Mouse (Mus musculus): ENCODE measurements around the gene Nmb. TPM values are rescaled to one million over a fixed set of nuclear protein-coding genes. Genes with fewer than 3 reads are reported as not detected.
"Not testable (repeated sequence)": the region's sequence is repeated elsewhere in the genome, so short reads cannot be mapped to it uniquely, and the experiment has no call there.

Nmb gene
- 7.6 and 9.2 TPM in 2 replicates for polyA plus RNA-seq (2016; fragmentation: Nextera tagmentation; extraction: Ambion mirVana)

- no peak for ATAC-seq (ENCODE audit: insufficient number of reproducible peaks, insufficient read depth, low FRiP score, low TSS enrichment, low read depth)
- Histone ChIP-seq H3K9me3 (no peaks in the 10 kb centered on the region), H3K4me1 (replicated peaks) (peaks cover 16% of the 10 kb centered on the region), H3K4me2 (peak within 1 kb of the TSS; percentile 91), H3K9ac (replicated peaks) (peak within 1 kb of the TSS; percentile 67), H3K36me3 (peaks cover 41% of the 10 kb centered on the region), H3K27ac (peak within 1 kb of the TSS; percentile 20; the same call in 1 of the 2 replicates), H3K4me3 (replicated peaks) (peak within 1 kb of the TSS; percentile 49), H3K27me3 (no peaks in the 10 kb centered on the region)
- 4% methylated on average over 19 of the region's 19 CpGs for WGBS
These were observed at the start of gene Nmb for GRCm38 (mm10) chr7:80904921-80905515. Gene Nmb (minus strand): TSS chr7:80905076.

- WGBS, result 85% methylated on average over 2 of the region's 2 CpGs
- Histone ChIP-seq H3K27me3 (no peaks in the 10 kb centered on the region), H3K4me2 (no peak overlapping the region), H3K4me3 (replicated peaks) (no peak overlapping the region), H3K36me3 (no peaks in the 10 kb centered on the region), H3K4me1 (replicated peaks) (no peaks in the 10 kb centered on the region), H3K27ac (no peak overlapping the region), H3K9me3 (no peaks in the 10 kb centered on the region), H3K9ac (replicated peaks) (no peak overlapping the region)
- no peak for ATAC-seq (ENCODE audit: insufficient number of reproducible peaks, insufficient read depth, low FRiP score, low TSS enrichment, low read depth)
These were observed 49.4 kb upstream of the Nmb start for GRCm38 (mm10) chr7:80954251-80954650.

- Histone ChIP-seq H3K36me3 (no peaks in the 10 kb centered on the region), H3K4me1 (replicated peaks) (peaks cover 3% of the 10 kb centered on the region; the same call in 1 of the 2 replicates), H3K9ac (replicated peaks) (no peak overlapping the region), H3K4me3 (replicated peaks) (no peak overlapping the region), H3K27me3 (no peaks in the 10 kb centered on the region), H3K4me2 (no peak overlapping the region), H3K27ac (no peak overlapping the region), H3K9me3 (no peaks in the 10 kb centered on the region)
- no peak for ATAC-seq (ENCODE audit: insufficient number of reproducible peaks, insufficient read depth, low FRiP score, low TSS enrichment, low read depth)
- WGBS, result 66% methylated on average over 3 of the region's 3 CpGs
These were observed 47.3 kb upstream of the Nmb start for GRCm38 (mm10) chr7:80952140-80952539.

GRCm38 (mm10) chr7:80951461-80951860 is 46.6 kb upstream of the Nmb start:
- ATAC-seq (ENCODE audit: insufficient number of reproducible peaks, insufficient read depth, low FRiP score, low TSS enrichment, low read depth), result no peak
- H3K9ac ChIP-seq (replicated peaks), result no peak overlapping the region
- H3K36me3 ChIP-seq, result no peaks in the 10 kb centered on the region
- H3K4me1 ChIP-seq (replicated peaks), result peaks cover 7% of the 10 kb centered on the region
- WGBS, result 88% methylated on average over 4 of the region's 4 CpGs
- H3K4me3 ChIP-seq (replicated peaks), result no peak overlapping the region
- no peaks in the 10 kb centered on the region for H3K9me3 ChIP-seq
- no peaks in the 10 kb centered on the region for H3K27me3 ChIP-seq
- H3K4me2 ChIP-seq, result no peak overlapping the region
- no peak overlapping the region for H3K27ac ChIP-seq

GRCm38 (mm10) chr7:80947445-80948350 is 42.8 kb upstream of the Nmb start, which contains the start of gene Sec11a:
Gene Sec11a (minus strand): TSS chr7:80947780.
- Histone ChIP-seq H3K4me1 (replicated peaks) (peaks cover 21% of the 10 kb centered on the region), H3K27ac (peak within 1 kb of the TSS; percentile 97), H3K9ac (replicated peaks) (peak within 1 kb of the TSS; percentile 90), H3K4me2 (peak within 1 kb of the TSS; percentile 87), H3K9me3 (no peaks in the 10 kb centered on the region), H3K4me3 (replicated peaks) (peak within 1 kb of the TSS; percentile 89), H3K27me3 (no peaks in the 10 kb centered on the region), H3K36me3 (peaks cover 20% of the 10 kb centered on the region)
- 2% methylated on average over 38 of the region's 44 CpGs for WGBS
- peak; percentile 97 for ATAC-seq (ENCODE audit: insufficient number of reproducible peaks, insufficient read depth, low FRiP score, low TSS enrichment, low read depth)

- Histone ChIP-seq H3K27me3 (no peaks in the 10 kb centered on the region), H3K4me1 (replicated peaks) (no peaks in the 10 kb centered on the region), H3K27ac (no peak overlapping the region), H3K9me3 (no peaks in the 10 kb centered on the region), H3K4me2 (no peak overlapping the region), H3K36me3 (peaks cover 25% of the 10 kb centered on the region), H3K9ac (replicated peaks) (no peak overlapping the region), H3K4me3 (replicated peaks) (no peak overlapping the region)
- 93% methylated on average over 4 of the region's 4 CpGs for WGBS
- no peak for ATAC-seq (ENCODE audit: insufficient number of reproducible peaks, insufficient read depth, low FRiP score, low TSS enrichment, low read depth)
These were observed 34.9 kb upstream of the Nmb start for GRCm38 (mm10) chr7:80939808-80940207.

- not testable (repeated sequence) for H3K9ac ChIP-seq (replicated peaks); H3K4me1 ChIP-seq (replicated peaks); H3K27ac ChIP-seq
These were observed 32.4 kb upstream of the Nmb start for GRCm38 (mm10) chr7:80937304-80937666.

GRCm38 (mm10) chr7:80936617-80937303 is 31.9 kb upstream of the Nmb start:
- H3K4me2 ChIP-seq; H3K9me3 ChIP-seq; H3K27me3 ChIP-seq; H3K4me3 ChIP-seq (replicated peaks); H3K27ac ChIP-seq; H3K4me1 ChIP-seq (replicated peaks); H3K9ac ChIP-seq (replicated peaks); ATAC-seq (ENCODE audit: insufficient number of reproducible peaks, insufficient read depth, low FRiP score, low TSS enrichment, low read depth): not testable (repeated sequence)
- WGBS, result 81% methylated on average over 7 of the region's 7 CpGs
- peaks cover 40% of the 10 kb centered on the region for H3K36me3 ChIP-seq

More at GRCm38 (mm10) chr7:80937304-80937666, 32.4 kb upstream of the Nmb start:
- H3K27me3 ChIP-seq; H3K4me2 ChIP-seq; ATAC-seq (ENCODE audit: insufficient number of reproducible peaks, insufficient read depth, low FRiP score, low TSS enrichment, low read depth); H3K9me3 ChIP-seq; H3K4me3 ChIP-seq (replicated peaks): not testable (repeated sequence)
- H3K36me3 ChIP-seq, result peaks cover 36% of the 10 kb centered on the region

- 96% methylated on average over 1 of the region's 1 CpGs for whole genome bisulfite sequencing
- H3K9me3 ChIP-seq, result no peaks in the 10 kb centered on the region
- H3K27me3 ChIP-seq, result no peaks in the 10 kb centered on the region
- H3K4me2 ChIP-seq, result no peak overlapping the region
- no peak for ATAC-seq (ENCODE audit: insufficient number of reproducible peaks, insufficient read depth, low FRiP score, low TSS enrichment, low read depth)
- no peaks in the 10 kb centered on the region for H3K4me1 ChIP-seq (replicated peaks)
- no peak overlapping the region for H3K4me3 ChIP-seq (replicated peaks)
- no peak overlapping the region for H3K27ac ChIP-seq
- peaks cover 46% of the 10 kb centered on the region for H3K36me3 ChIP-seq
- H3K9ac ChIP-seq (replicated peaks), result no peak overlapping the region
These were observed 31.0 kb upstream of the Nmb start for GRCm38 (mm10) chr7:80935834-80936233.

- no peak overlapping the region for H3K27ac ChIP-seq
- no peaks in the 10 kb centered on the region for H3K27me3 ChIP-seq
- no peaks in the 10 kb centered on the region for H3K9me3 ChIP-seq
- no peak overlapping the region for H3K9ac ChIP-seq (replicated peaks)
- WGBS, result 83% methylated on average over 1 of the region's 1 CpGs
- H3K36me3 ChIP-seq, result peaks cover 50% of the 10 kb centered on the region
- no peak overlapping the region for H3K4me3 ChIP-seq (replicated peaks)
- H3K4me2 ChIP-seq, result no peak overlapping the region
- no peaks in the 10 kb centered on the region for H3K4me1 ChIP-seq (replicated peaks)
- ATAC-seq (ENCODE audit: insufficient number of reproducible peaks, insufficient read depth, low FRiP score, low TSS enrichment, low read depth), result no peak
These were observed 27.9 kb upstream of the Nmb start for GRCm38 (mm10) chr7:80932777-80933176.

- no peaks in the 10 kb centered on the region for H3K4me1 ChIP-seq (replicated peaks)
- no peak overlapping the region for H3K9ac ChIP-seq (replicated peaks)
- ATAC-seq (ENCODE audit: insufficient number of reproducible peaks, insufficient read depth, low FRiP score, low TSS enrichment, low read depth), result no peak
- no peaks in the 10 kb centered on the region for H3K9me3 ChIP-seq
- H3K4me3 ChIP-seq (replicated peaks), result no peak overlapping the region
- no peaks in the 10 kb centered on the region for H3K27me3 ChIP-seq
- H3K27ac ChIP-seq, result no peak overlapping the region
- peaks cover 58% of the 10 kb centered on the region for H3K36me3 ChIP-seq
- 88% methylated on average over 8 of the region's 8 CpGs for WGBS
- H3K4me2 ChIP-seq, result no peak overlapping the region
These were observed 26.8 kb upstream of the Nmb start for GRCm38 (mm10) chr7:80931618-80932207.

Measured in limb, embryonic 12.5 days (tissue).